Mouse (Mus musculus) intestine, embryonic 14.5 days (tissue): ENCODE measurements at regions not wholly inside any gene's neighbourhood (a gene's known extent, or its start where the extent isn't known, plus 50 kb on each side); places are given as distances from the start of the nearest gene placed in this dataset.
A peak's percentile ranks its signal among the peaks of the same experiment; 100 is the strongest.

ENCODE experiments used
- ATAC-seq: fragments of 200-750 bp; cut with Nextera tagmentation; replicated peaks from 2 replicates; pipeline ENCODE4 v1.8.0; 2017; ENCODE audit warnings: low read depth, moderate number of reproducible peaks, moderate TSS enrichment, moderate library complexity; ENCODE audit not compliant: low FRiP score, low TSS enrichment
- DNase-seq: peaks from one replicate; pipeline ENCODE4 v3.0.0-alpha.2; 2018; ENCODE audit warnings: low spot score
- H3K27ac ChIP-seq: fragments of 300-500 bp; sonication (generic); 2 replicates; pipeline ENCODE4 v1.5.1; 2014; ENCODE audit warnings: low read depth, mild to moderate bottlenecking, control low read depth
- H3K27me3 ChIP-seq: fragments of 300-500 bp; sonication (generic); replicated peaks from 2 replicates; pipeline ENCODE4 v1.6.1; 2014; ENCODE audit warnings: low read length, control low read depth; ENCODE audit not compliant: control insufficient read depth, insufficient read depth
- H3K36me3 ChIP-seq: fragments of 300-500 bp; sonication (generic); 2 replicates; pipeline ENCODE4 v1.6.1; 2014; ENCODE audit warnings: low read length, control low read depth; ENCODE audit not compliant: control insufficient read depth, insufficient read depth
- H3K4me1 ChIP-seq: fragments of 300-500 bp; sonication (generic); replicated peaks from 2 replicates; pipeline ENCODE4 v1.6.1; 2014; ENCODE audit warnings: low read length, control low read depth, mixed read lengths; ENCODE audit not compliant: control insufficient read depth, insufficient read depth
- H3K4me2 ChIP-seq: fragments of 300-500 bp; sonication (generic); 2 replicates; pipeline ENCODE4 v1.6.1; 2014; ENCODE audit warnings: low read length
- H3K4me3 ChIP-seq: fragments of 300-500 bp; sonication (generic); 2 replicates; pipeline ENCODE4 v1.5.1; 2014; ENCODE audit warnings: low read depth, low read length, control low read depth, mixed read lengths
- H3K9ac ChIP-seq: fragments of 300-500 bp; sonication (generic); 2 replicates; pipeline ENCODE4 v1.6.1; 2014; ENCODE audit warnings: mild to moderate bottlenecking, low read length
- H3K9me3 ChIP-seq: fragments of 300-500 bp; sonication (generic); 2 replicates; pipeline ENCODE4 v1.6.1; 2016; ENCODE audit warnings: low read length, control low read depth; ENCODE audit not compliant: control insufficient read depth
- WGBS: fragments of 180-500 bp; shearing (Covaris S2); extraction: QIAGEN DNeasy Blood & Tissue Kit; methylation state at CpG from one replicate; pipeline ENCODE4 v1.1.7; 2014; 5-methylcytosine and 5-hydroxymethylcytosine counted together

DNA sequence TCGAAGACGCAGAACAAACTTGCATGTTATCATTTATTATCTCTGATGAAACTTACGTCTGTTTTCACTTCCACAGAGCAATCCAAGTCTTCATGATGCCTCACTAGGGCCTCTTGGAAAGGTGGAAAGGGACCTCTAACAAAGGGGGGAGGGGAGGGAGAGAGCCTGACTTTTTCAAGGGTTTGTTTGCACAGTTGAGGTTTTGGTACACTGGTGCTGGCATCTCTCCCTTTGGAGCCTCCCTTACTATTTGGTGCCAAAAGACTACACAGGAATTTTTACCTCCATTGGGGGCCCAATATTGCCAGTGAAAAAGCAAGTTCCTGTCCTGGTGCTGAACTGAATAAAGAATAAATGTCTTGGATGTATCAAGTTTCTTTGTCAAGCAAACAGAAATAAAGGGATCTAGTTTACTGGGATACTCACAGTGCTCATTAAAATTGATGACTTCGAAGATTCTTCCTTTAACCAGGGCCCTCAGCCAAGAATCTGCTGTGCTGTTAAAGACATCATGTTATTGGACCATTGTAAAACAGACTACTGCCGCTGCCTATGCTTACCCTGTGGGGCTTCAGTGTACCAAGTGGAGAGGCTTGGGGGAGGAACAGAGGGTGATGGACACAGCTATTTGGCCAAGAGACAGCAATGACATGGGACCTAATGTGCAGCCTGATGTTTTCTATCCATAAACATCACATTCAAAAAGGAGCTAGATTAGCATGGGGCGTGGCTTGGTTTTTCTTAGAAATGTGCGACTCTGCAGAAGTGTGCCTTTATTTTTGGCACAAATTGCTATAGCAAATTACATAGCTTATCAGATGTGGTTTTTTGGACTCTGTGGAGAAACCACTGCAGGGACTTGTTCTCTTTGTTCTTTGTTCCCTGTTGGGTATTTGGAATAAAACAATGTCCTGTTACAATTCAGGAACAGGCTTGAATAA, 160.3 kb upstream of the Cited2 start:
- ATAC-seq = no peak
- Histone ChIP-seq H3K4me2 (no peak overlapping the region), H3K36me3 (no peaks in the 10 kb centered on the region), H3K4me1 (peaks cover 26% of the 10 kb centered on the region; the same call in 1 of the 2 replicates), H3K4me3 (no peak overlapping the region), H3K27ac (no peak overlapping the region), H3K9ac (no peak overlapping the region), H3K9me3 (no peaks in the 10 kb centered on the region), H3K27me3 (no peaks in the 10 kb centered on the region)
- DNase-seq = peak; percentile 50
- WGBS = 64% methylated on average over 7 of the region's 7 CpGs

DNA sequence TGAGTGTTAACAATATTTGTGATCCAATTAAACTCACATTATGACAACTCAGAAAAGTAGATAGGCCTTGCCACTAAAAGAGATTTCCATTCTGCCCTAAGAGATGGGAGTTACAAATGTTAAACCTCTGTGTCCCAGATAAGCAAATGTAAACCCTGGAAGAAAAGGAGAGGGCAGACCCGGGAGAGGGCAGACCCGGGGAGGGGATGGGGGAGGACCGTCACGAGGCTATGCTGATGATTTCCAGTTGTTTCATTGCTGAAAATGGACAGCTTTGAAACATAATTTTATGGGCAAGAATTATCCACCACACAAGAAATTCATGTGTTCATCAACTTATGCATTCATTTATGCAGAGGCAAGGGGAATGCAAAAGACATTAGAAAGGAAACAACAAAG, 159.7 kb upstream of the Cited2 start:
- Histone ChIP-seq H3K9me3 (no peaks in the 10 kb centered on the region), H3K4me1 (peaks cover 26% of the 10 kb centered on the region; the same call in 1 of the 2 replicates), H3K36me3 (no peaks in the 10 kb centered on the region), H3K4me3 (no peak overlapping the region), H3K27ac (no peak overlapping the region), H3K4me2 (no peak overlapping the region), H3K27me3 (no peaks in the 10 kb centered on the region), H3K9ac (no peak overlapping the region)
- no peak for DNase-seq
- no peak for ATAC-seq
- 53% methylated on average over 4 of the region's 4 CpGs for WGBS

DNA sequence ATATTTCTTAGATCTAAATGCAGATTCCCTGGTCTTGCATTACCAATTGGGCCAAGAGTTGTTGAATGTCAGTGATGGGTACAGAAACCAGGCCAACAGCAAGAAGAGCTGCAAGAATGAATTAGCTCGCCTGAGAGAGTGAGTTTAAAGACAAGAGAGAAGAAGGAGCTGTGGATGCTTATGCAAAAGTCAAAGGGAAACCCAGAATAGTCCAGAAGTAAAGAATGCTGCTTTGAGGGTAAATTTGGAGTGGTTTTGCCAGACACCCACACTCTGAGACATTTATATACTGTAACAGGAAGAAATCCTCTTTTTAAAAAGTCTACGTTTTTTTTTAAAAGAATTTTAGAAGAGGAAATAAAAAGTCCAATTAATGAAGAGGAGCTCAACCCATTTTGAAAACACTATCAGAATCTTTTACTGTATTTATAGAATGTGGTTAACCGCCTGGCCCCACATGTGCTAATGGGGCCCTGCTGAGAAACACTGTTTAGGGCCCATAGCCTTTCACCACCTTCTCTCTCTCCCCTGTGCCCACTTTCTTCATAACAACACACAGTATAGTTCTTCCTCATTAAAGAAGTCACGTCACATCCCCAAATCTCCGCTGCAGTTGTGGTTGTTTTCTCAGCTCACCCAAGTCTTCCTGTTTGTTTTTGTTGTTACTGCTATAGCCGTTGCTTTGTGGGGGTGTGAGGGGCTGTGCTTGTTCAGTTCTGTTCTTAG, 158.0 kb upstream of the Cited2 start:
- peaks cover 21% of the 10 kb centered on the region; the same call in 1 of the 2 replicates for H3K4me1 ChIP-seq
- H3K4me3 ChIP-seq = no peak overlapping the region
- no peaks in the 10 kb centered on the region for H3K36me3 ChIP-seq
- peak; percentile 23 for DNase-seq
- no peaks in the 10 kb centered on the region for H3K27me3 ChIP-seq
- 76% methylated on average over 6 of the region's 6 CpGs for WGBS
- no peaks in the 10 kb centered on the region for H3K9me3 ChIP-seq
- H3K9ac ChIP-seq = no peak overlapping the region
- H3K4me2 ChIP-seq = no peak overlapping the region
- no peak for ATAC-seq
- no peak overlapping the region for H3K27ac ChIP-seq

DNA sequence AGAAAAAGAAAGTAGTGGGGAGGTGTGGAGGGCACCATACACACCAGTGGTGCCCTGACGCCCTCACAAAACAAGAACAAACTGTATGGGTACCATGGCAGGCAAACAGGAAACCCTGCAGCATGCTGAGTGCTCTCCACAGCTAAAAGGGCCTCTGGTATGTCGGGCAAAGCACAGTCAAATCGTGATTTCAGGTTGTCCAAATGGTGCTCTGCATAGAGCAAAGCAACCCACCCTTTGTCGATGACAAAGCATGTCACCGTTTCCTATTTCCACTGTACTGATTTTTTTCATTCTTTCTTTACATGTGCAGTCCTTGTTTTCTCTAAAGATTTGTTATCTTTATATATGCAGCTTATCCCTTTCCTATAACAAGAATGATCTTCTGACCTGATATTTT, 156.0 kb upstream of the Cited2 start:
- Histone ChIP-seq H3K36me3 (no peaks in the 10 kb centered on the region), H3K27ac (no peak overlapping the region), H3K9me3 (no peaks in the 10 kb centered on the region), H3K27me3 (no peaks in the 10 kb centered on the region), H3K4me2 (no peak overlapping the region), H3K4me1 (peaks cover 6% of the 10 kb centered on the region; the same call in 1 of the 2 replicates), H3K9ac (no peak overlapping the region), H3K4me3 (no peak overlapping the region)
- DNase-seq (no peak), ATAC-seq (no peak)
- WGBS = 82% methylated on average over 5 of the region's 5 CpGs

DNA sequence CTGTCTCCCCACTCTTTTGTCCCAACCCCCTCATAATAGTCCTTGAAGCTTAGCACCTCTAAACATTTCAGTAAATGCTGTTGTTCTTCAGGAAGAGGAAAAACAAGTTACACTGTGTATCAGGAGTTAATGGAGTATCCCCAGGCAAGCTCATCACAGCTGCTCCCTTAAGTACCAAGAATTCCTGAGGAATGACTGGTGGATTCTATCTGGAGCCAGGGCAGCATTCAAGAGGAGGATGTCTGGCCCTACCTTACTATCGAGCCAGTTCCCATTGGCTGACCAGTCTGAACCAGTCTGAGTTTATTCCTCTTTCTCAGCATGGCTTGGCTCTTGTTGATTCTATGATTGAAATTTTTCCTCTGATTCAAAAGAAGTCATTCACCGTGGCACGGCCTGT, 155.4 kb upstream of the Cited2 start:
- Histone ChIP-seq H3K27me3 (no peaks in the 10 kb centered on the region), H3K4me1 (no peaks in the 10 kb centered on the region), H3K27ac (no peak overlapping the region), H3K9me3 (no peaks in the 10 kb centered on the region), H3K4me2 (no peak overlapping the region), H3K4me3 (no peak overlapping the region), H3K9ac (no peak overlapping the region), H3K36me3 (no peaks in the 10 kb centered on the region)
- no peak for DNase-seq
- ATAC-seq = no peak
- WGBS = 76% methylated on average over 3 of the region's 3 CpGs

DNA sequence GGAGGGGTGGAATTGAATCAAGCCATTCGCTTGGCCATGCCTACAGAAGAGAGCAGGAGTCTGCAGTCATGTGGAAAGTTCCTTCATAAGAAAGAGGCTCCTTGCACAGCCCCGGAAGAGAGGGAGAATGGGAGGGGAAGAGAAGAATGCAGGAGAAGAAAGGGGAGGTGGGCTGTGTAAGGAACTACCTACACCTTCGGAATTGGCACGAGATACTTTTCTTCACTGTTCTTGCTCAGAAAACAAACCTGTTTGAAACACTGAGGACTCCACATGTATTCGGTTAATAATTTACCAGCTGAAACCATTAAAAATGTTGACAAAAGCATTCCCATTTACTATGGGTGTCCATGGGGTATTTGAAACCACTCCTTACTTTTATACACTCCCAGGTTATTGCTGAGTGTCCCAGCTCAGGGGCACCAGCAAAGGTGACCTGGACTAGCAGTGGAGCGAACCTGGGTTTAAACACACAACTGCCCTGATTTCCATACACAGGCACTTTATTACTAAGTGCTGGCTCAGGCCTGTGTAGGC, 153.4 kb upstream of the Cited2 start:
- WGBS = 68% methylated on average over 6 of the region's 6 CpGs
- no peaks in the 10 kb centered on the region for H3K27me3 ChIP-seq
- H3K9me3 ChIP-seq = no peaks in the 10 kb centered on the region
- H3K36me3 ChIP-seq = no peaks in the 10 kb centered on the region
- H3K4me3 ChIP-seq = no peak overlapping the region
- peak overlapping the region; percentile 44; the same call in 1 of the 2 replicates for H3K27ac ChIP-seq
- peak; percentile 58 for DNase-seq
- H3K4me2 ChIP-seq = no peak overlapping the region
- ATAC-seq = peak; percentile 83
- 0 out of 2 replicates have a peak, but pooled peaks cover 1% of the 10 kb centered on the region for H3K4me1 ChIP-seq
- H3K9ac ChIP-seq = no peak overlapping the region

DNA sequence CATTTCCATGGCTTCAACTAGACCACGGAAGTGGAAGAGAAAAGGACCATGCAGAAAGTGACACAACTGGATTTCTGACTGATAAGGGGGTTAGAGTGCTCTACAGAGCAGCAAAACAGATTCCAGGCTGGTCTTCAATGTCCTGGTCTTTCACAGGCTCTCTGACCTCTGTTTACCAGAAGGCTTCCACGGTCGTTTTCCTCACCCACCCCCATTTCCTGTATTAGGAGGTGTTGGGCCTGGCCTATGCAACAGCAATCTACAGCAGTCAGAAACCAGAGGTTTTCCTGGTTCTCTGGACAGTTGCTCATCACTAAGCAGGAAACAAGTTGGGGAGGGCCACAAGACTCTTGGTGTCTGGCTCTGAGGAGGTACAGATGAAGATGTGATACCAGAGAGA, 148.1 kb upstream of the Cited2 start:
- Histone ChIP-seq H3K27me3 (no peaks in the 10 kb centered on the region), H3K9ac (no peak overlapping the region), H3K9me3 (no peaks in the 10 kb centered on the region), H3K36me3 (no peaks in the 10 kb centered on the region), H3K4me2 (no peak overlapping the region), H3K4me3 (no peak overlapping the region), H3K4me1 (peaks cover 9% of the 10 kb centered on the region; the same call in 1 of the 2 replicates), H3K27ac (no peak overlapping the region)
- ATAC-seq (no peak), DNase-seq (no peak)
- WGBS = 16% methylated on average over 3 of the region's 3 CpGs

DNA sequence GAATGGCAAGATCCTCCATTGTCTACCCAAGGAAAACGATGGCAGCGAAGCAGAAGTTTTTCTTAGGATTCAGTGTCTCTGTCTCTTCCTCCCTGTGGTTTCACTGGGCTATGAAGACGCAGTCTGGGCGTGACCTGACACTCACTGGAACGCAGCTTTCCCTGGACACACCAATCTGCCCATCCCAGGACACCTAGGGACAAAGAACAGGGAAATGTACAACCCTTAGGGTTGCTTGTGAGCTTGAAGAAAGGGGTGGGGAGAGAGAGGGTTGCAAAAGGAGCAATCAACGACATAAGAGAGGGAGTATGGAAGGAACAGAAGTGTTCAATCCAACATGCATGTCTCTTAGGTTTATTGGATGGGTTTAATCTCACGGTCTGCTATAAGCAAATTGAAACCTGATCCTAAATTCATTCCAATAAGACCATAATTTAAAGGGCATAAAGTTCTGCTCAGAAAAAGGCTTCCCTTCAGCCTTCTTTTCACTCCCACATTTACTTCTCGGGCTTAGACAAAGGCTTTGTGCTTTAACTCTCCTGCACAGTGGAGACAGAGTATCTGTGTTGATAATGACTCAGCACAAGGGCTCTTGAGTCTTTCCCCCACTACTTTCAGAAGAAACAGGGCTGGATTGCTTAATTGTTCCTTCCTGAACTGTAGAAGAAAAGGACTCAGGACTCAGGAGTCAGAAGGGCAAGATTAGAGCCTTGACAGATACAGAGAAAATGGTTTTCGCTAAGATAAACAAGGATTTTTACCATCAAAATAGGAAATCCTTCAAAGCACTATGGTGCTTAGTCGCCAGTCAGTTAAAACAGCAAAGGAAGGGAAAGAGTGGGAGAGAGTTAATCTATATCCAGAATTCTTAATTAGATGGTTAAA, 147.3 kb upstream of the Cited2 start:
- no peak overlapping the region for H3K4me3 ChIP-seq
- 57% methylated on average over 10 of the region's 10 CpGs for WGBS
- peaks cover 9% of the 10 kb centered on the region; the same call in 1 of the 2 replicates for H3K4me1 ChIP-seq
- ATAC-seq = no peak
- no peaks in the 10 kb centered on the region for H3K9me3 ChIP-seq
- H3K9ac ChIP-seq = no peak overlapping the region
- H3K27me3 ChIP-seq = no peaks in the 10 kb centered on the region
- no peaks in the 10 kb centered on the region for H3K36me3 ChIP-seq
- peak overlapping the region; percentile 55 for H3K27ac ChIP-seq
- DNase-seq = no peak
- H3K4me2 ChIP-seq = no peak overlapping the region
